28 mouse cellular contexts compared by ENCODE assay signal in the genomic region with DNA sequence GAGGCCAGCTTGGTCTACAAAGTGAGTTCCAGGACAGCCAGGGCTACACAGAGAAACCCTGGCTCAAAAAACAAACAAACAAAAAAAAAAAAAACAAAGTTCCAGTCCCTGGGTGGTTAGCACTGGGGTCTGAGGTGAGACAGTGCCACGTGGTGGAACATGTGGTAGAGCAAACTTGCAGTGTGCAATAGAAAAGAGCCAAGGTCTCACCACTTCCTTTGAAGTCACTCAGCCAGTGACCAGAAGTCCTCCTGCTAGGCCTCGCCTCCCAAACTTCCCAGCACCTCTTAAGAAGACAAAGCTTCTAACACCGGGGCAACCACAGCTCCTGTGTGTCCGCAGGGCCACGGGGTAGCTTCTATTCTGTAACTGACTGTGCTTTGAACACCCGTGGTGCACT. TPM values are rescaled to one million over a fixed set of nuclear protein-coding genes. Genes with fewer than 3 reads are reported as not detected.
"Had no signal": no experiment of that assay in that cellular context is flagged by ENCODE, and none has a peak within 500 bp of the region (broad histone marks: within the 10 kb centered on the region; RNA-seq: fewer than 3 reads in every experiment).

No protein-coding gene starts in this region.

- DNase-seq: cerebellum, adult 9-11 months; gastrocnemius, postnatal 25 days; gastrocnemius, postnatal 36 days; heart, adult 11 months; heart, adult 2 months had no signal

- H3K27me3 ChIP-seq: embryonic facial prominence, embryonic 12.5 days; embryonic facial prominence, embryonic 13.5 days; embryonic facial prominence, embryonic 15.5 days; forebrain, embryonic 12.5 days; forebrain, embryonic 13.5 days; forebrain, embryonic 15.5 days; heart, embryonic 12.5 days had no signal

- H3K4me3 ChIP-seq: embryonic facial prominence, embryonic 10.5 days; embryonic facial prominence, embryonic 12.5 days; embryonic facial prominence, embryonic 13.5 days; embryonic facial prominence, embryonic 15.5 days; erythroblast, embryonic 14.5 days; forebrain, embryonic 12.5 days; forebrain, embryonic 13.5 days; forebrain, embryonic 15.5 days; gastrocnemius, adult 2 months; heart, adult 2 months; heart, embryonic 10.5 days; heart, embryonic 12.5 days had no signal

- H3K9me3 ChIP-seq: embryonic facial prominence, embryonic 12.5 days; embryonic facial prominence, embryonic 15.5 days; forebrain, embryonic 12.5 days; forebrain, embryonic 13.5 days; forebrain, embryonic 15.5 days had no signal

- H3K36me3 ChIP-seq: embryonic facial prominence, embryonic 10.5 days; embryonic facial prominence, embryonic 12.5 days; embryonic facial prominence, embryonic 13.5 days; embryonic facial prominence, embryonic 15.5 days; forebrain, embryonic 12.5 days; forebrain, embryonic 15.5 days; heart, embryonic 10.5 days; heart, embryonic 12.5 days had no signal

- H3K27ac ChIP-seq: embryonic facial prominence, embryonic 10.5 days; embryonic facial prominence, embryonic 12.5 days; embryonic facial prominence, embryonic 13.5 days; embryonic facial prominence, embryonic 15.5 days; forebrain, embryonic 12.5 days; forebrain, embryonic 13.5 days; forebrain, embryonic 15.5 days; gastrocnemius, adult 2 months; heart, adult 2 months; heart, embryonic 10.5 days had no signal

- H3K4me2 ChIP-seq: embryonic facial prominence, embryonic 12.5 days; embryonic facial prominence, embryonic 13.5 days; embryonic facial prominence, embryonic 15.5 days; forebrain, embryonic 12.5 days; forebrain, embryonic 13.5 days; forebrain, embryonic 15.5 days; heart, embryonic 11.5 days; heart, embryonic 12.5 days had no signal

- H3K9ac ChIP-seq: embryonic facial prominence, embryonic 12.5 days; embryonic facial prominence, embryonic 13.5 days; embryonic facial prominence, embryonic 15.5 days; forebrain, embryonic 12.5 days; forebrain, embryonic 13.5 days; forebrain, embryonic 15.5 days; forebrain, postnatal 0 days; heart, embryonic 12.5 days had no signal

- H3K4me1 ChIP-seq: embryonic facial prominence, embryonic 10.5 days; embryonic facial prominence, embryonic 12.5 days; embryonic facial prominence, embryonic 15.5 days; forebrain, embryonic 12.5 days; forebrain, embryonic 13.5 days; forebrain, embryonic 15.5 days; heart, embryonic 10.5 days; heart, embryonic 12.5 days had no signal

RNA-seq across cellular contexts. Expression of gene Slc47a1, which starts 9.1 kb away (rescaled TPM):
- total RNA-seq: common myeloid progenitor, adult 5-6 weeks; granulocyte monocyte progenitor cell, adult 5-6 weeks had no signal
- polyA plus RNA-seq: erythroblast, embryonic 14.5 days; forebrain, embryonic 12.5 days; forebrain, embryonic 13.5 days; forebrain, embryonic 14.5 days had no signal

RNA-seq across cellular contexts. Expression of gene Slc47a2, which starts 44.6 kb away (rescaled TPM):
- total RNA-seq: common myeloid progenitor, adult 5-6 weeks; forebrain, postnatal 0 days; gastrocnemius, adult 2 months; gastrocnemius, adult 8-10 months; gastrocnemius, postnatal 10 days; gastrocnemius, postnatal 25 days; gastrocnemius, postnatal 36 days; gastrocnemius, postnatal 4 days; granulocyte monocyte progenitor cell, adult 5-6 weeks; heart, adult 18-20 months; heart, adult 2 months had no signal
- polyA plus RNA-seq: embryonic facial prominence, embryonic 10.5 days; embryonic facial prominence, embryonic 11.5 days; embryonic facial prominence, embryonic 12.5 days; embryonic facial prominence, embryonic 13.5 days; erythroblast, embryonic 14.5 days; forebrain, embryonic 11.5 days; forebrain, embryonic 12.5 days; forebrain, embryonic 13.5 days; forebrain, embryonic 14.5 days; forebrain, embryonic 15.5 days; forebrain, embryonic 16.5 days; forebrain, postnatal 0 days; heart, embryonic 10.5 days; heart, embryonic 12.5 days had no signal
